Mouse (Mus musculus) intestine, embryonic 14.5 days (tissue): ENCODE measurements around the gene Il5. TPM values are rescaled to one million over a fixed set of nuclear protein-coding genes. Genes with fewer than 3 reads are reported as not detected.

Experiments used
- ATAC-seq: fragments of 200-750 bp; cut with Nextera tagmentation; replicated peaks from 2 replicates; pipeline ENCODE4 v1.8.0; 2017; ENCODE audit warnings: low read depth, moderate number of reproducible peaks, moderate TSS enrichment, moderate library complexity; ENCODE audit not compliant: low FRiP score, low TSS enrichment
- DNase-seq: peaks from one replicate; pipeline ENCODE4 v3.0.0-alpha.2; 2018; ENCODE audit warnings: low spot score
- H3K27ac ChIP-seq: fragments of 300-500 bp; sonication (generic); 2 replicates; pipeline ENCODE4 v1.5.1; 2014; ENCODE audit warnings: low read depth, mild to moderate bottlenecking, control low read depth
- H3K27me3 ChIP-seq: fragments of 300-500 bp; sonication (generic); replicated peaks from 2 replicates; pipeline ENCODE4 v1.6.1; 2014; ENCODE audit warnings: low read length, control low read depth; ENCODE audit not compliant: control insufficient read depth, insufficient read depth
- H3K36me3 ChIP-seq: fragments of 300-500 bp; sonication (generic); 2 replicates; pipeline ENCODE4 v1.6.1; 2014; ENCODE audit warnings: low read length, control low read depth; ENCODE audit not compliant: control insufficient read depth, insufficient read depth
- H3K4me1 ChIP-seq: fragments of 300-500 bp; sonication (generic); replicated peaks from 2 replicates; pipeline ENCODE4 v1.6.1; 2014; ENCODE audit warnings: low read length, control low read depth, mixed read lengths; ENCODE audit not compliant: control insufficient read depth, insufficient read depth
- H3K4me2 ChIP-seq: fragments of 300-500 bp; sonication (generic); 2 replicates; pipeline ENCODE4 v1.6.1; 2014; ENCODE audit warnings: low read length
- H3K4me3 ChIP-seq: fragments of 300-500 bp; sonication (generic); 2 replicates; pipeline ENCODE4 v1.5.1; 2014; ENCODE audit warnings: low read depth, low read length, control low read depth, mixed read lengths
- H3K9ac ChIP-seq: fragments of 300-500 bp; sonication (generic); 2 replicates; pipeline ENCODE4 v1.6.1; 2014; ENCODE audit warnings: mild to moderate bottlenecking, low read length
- H3K9me3 ChIP-seq: fragments of 300-500 bp; sonication (generic); 2 replicates; pipeline ENCODE4 v1.6.1; 2016; ENCODE audit warnings: low read length, control low read depth; ENCODE audit not compliant: control insufficient read depth
- WGBS: fragments of 180-500 bp; shearing (Covaris S2); extraction: QIAGEN DNeasy Blood & Tissue Kit; methylation state at CpG from one replicate; pipeline ENCODE4 v1.1.7; 2014; 5-methylcytosine and 5-hydroxymethylcytosine counted together
- polyA plus RNA-seq: library from polyadenylated mRNA; unstranded; fragments of >200 nt; fragmentation: Nextera tagmentation; extraction: Ambion mirVana; gene quantifications from 2 replicates; pipeline ENCODE4 v1.2.1, GENCODE M21; 2014

Il5 gene
- polyA plus RNA-seq, 1 experiment from 2014 or later, result not detected

DNA sequence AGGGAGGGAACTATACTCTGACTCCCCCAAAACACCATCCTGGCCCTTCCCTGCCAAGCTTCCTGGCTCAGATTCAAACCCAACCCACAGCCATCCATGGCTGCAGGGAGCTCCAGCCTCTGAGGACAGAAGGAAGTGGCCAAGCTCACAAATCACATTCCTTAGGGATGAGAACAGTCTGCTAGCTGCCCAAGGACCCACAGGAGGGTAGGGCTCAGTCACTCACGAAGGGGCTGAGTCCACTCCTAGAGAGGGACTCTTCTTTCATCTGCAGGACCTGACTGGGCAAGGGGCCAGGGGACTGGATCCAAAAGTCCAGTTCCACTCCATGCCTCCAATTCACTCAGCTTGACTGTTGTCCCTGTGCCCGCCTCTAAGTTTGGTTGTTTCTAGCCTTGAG, 41.2 kb downstream of the Il5 start:
- Histone ChIP-seq H3K27ac (peak overlapping the region; percentile 93), H3K4me2 (no peak overlapping the region), H3K27me3 (no peaks in the 10 kb centered on the region), H3K9ac (no peak overlapping the region), H3K4me3 (no peak overlapping the region), H3K36me3 (no peaks in the 10 kb centered on the region), H3K9me3 (no peaks in the 10 kb centered on the region), H3K4me1 (peaks cover 56% of the 10 kb centered on the region)
- WGBS, result 37% methylated on average over 2 of the region's 2 CpGs
- ATAC-seq, result no peak
- no peak for DNase-seq

DNA sequence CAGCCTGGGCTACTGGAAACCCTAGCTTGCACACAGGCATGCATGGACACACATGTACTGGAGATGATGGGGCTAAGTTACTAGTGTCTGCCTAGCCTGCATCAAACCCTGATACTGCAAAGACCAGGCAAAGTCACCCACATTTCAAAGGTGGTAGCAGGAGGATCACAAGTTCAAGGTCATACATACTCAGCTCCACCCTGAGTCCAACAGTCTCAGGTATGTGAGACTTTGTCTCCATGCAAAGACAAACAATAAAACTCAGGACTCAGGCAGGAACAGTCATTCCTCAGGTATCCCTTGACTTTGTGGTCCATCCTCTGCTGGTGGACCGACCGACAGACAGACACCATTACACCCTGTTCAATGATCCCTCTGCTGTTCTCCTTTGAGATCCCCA, 41.8 kb downstream of the Il5 start:
- 0 out of 2 replicates have a peak overlapping the region, but pooled peaks have one; percentile 23 for H3K4me3 ChIP-seq
- H3K9me3 ChIP-seq, result no peaks in the 10 kb centered on the region
- DNase-seq, result no peak
- H3K36me3 ChIP-seq, result no peaks in the 10 kb centered on the region
- H3K27ac ChIP-seq, result peak overlapping the region; percentile 93
- H3K27me3 ChIP-seq, result no peaks in the 10 kb centered on the region
- H3K9ac ChIP-seq, result peak overlapping the region; percentile 17
- ATAC-seq, result no peak
- peak overlapping the region; percentile 63 for H3K4me2 ChIP-seq
- H3K4me1 ChIP-seq, result peaks cover 56% of the 10 kb centered on the region
- 56% methylated on average over 2 of the region's 2 CpGs for WGBS

GRCm38 (mm10) chr11:53762827-53763495, 42.4 kb downstream of the Il5 start:
- peak overlapping the region; percentile 63 for H3K4me2 ChIP-seq
- H3K9ac ChIP-seq, result peak overlapping the region; percentile 17
- peak overlapping the region; percentile 93 for H3K27ac ChIP-seq
- DNase-seq (peak; percentile 89), ATAC-seq (peak; percentile 36)
- H3K27me3 ChIP-seq, result no peaks in the 10 kb centered on the region
- H3K36me3 ChIP-seq, result no peaks in the 10 kb centered on the region
- WGBS, result 5% methylated on average over 23 of the region's 23 CpGs
- peaks cover 56% of the 10 kb centered on the region for H3K4me1 ChIP-seq
- H3K4me3 ChIP-seq, result peak overlapping the region; percentile 23
- no peaks in the 10 kb centered on the region for H3K9me3 ChIP-seq

- Histone ChIP-seq H3K27ac (peak overlapping the region; percentile 93), H3K9me3 (no peaks in the 10 kb centered on the region), H3K4me1 (peaks cover 53% of the 10 kb centered on the region), H3K9ac (peak overlapping the region; percentile 17), H3K27me3 (no peaks in the 10 kb centered on the region), H3K4me2 (peak overlapping the region; percentile 63), H3K36me3 (no peaks in the 10 kb centered on the region), H3K4me3 (peak overlapping the region; percentile 23)
- DNase-seq (peak; percentile 91), ATAC-seq (peak; percentile 75)
- 2% methylated on average over 33 of the region's 33 CpGs for WGBS
Observed at GRCm38 (mm10) chr11:53763496-53764140, 43.0 kb downstream of the Il5 start.

GRCm38 (mm10) chr11:53764581-53764980, 44.0 kb downstream of the Il5 start:
- DNase-seq (no peak), ATAC-seq (no peak)
- Histone ChIP-seq H3K36me3 (no peaks in the 10 kb centered on the region), H3K4me1 (peaks cover 52% of the 10 kb centered on the region), H3K4me3 (no peak overlapping the region), H3K27ac (peak overlapping the region; percentile 93), H3K27me3 (no peaks in the 10 kb centered on the region), H3K9ac (no peak overlapping the region), H3K9me3 (no peaks in the 10 kb centered on the region), H3K4me2 (no peak overlapping the region)
- 60% methylated on average over 5 of the region's 5 CpGs for WGBS

- H3K27me3 ChIP-seq, result no peaks in the 10 kb centered on the region
Observed at GRCm38 (mm10) chr11:53768422-53769184, 48.0 kb downstream of the Il5 start.

DNA sequence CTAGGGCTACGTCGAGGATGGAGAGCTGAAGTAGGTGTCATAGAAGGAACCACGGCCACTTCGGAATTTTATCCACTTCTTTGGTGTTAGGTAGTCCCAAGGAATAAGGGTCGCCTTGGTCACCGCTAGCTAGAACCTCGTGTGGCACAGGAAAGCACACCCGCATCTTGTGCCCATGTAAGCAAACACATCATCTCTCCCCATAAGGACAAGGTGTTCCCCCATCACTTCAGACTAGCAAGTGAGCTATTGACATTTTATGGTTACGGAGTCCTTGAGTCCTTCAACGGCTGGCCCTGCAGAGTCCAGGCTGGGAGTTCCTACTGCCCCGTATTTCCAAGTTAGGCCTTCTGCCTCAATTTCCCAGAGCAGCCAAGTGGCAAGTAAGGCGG, 48.6 kb downstream of the Il5 start:
- Histone ChIP-seq H3K9ac (peak overlapping the region; percentile 73; the same call in 1 of the 2 replicates), H3K4me1 (peaks cover 18% of the 10 kb centered on the region; the same call in 1 of the 2 replicates), H3K27ac (0 out of 2 replicates have a peak overlapping the region, but pooled peaks have one; percentile 87), H3K27me3 (no peaks in the 10 kb centered on the region), H3K36me3 (peaks cover 17% of the 10 kb centered on the region), H3K4me3 (peak overlapping the region; percentile 88; the same call in 1 of the 2 replicates), H3K4me2 (peak overlapping the region; percentile 75), H3K9me3 (no peaks in the 10 kb centered on the region)
- no peak for ATAC-seq
- WGBS, result 56% methylated on average over 12 of the region's 12 CpGs
- no peak for DNase-seq

More at GRCm38 (mm10) chr11:53768422-53769184, 48.0 kb downstream of the Il5 start:
- DNase-seq (no peak), ATAC-seq (no peak)
- no peak overlapping the region for H3K9ac ChIP-seq
- H3K27ac ChIP-seq, result no peak overlapping the region
- 80% methylated on average over 13 of the region's 13 CpGs for WGBS
- H3K9me3 ChIP-seq, result no peaks in the 10 kb centered on the region
- H3K4me3 ChIP-seq, result no peak overlapping the region
- H3K4me1 ChIP-seq, result peaks cover 24% of the 10 kb centered on the region
- no peak overlapping the region for H3K4me2 ChIP-seq
- H3K36me3 ChIP-seq, result peaks cover 11% of the 10 kb centered on the region

DNA sequence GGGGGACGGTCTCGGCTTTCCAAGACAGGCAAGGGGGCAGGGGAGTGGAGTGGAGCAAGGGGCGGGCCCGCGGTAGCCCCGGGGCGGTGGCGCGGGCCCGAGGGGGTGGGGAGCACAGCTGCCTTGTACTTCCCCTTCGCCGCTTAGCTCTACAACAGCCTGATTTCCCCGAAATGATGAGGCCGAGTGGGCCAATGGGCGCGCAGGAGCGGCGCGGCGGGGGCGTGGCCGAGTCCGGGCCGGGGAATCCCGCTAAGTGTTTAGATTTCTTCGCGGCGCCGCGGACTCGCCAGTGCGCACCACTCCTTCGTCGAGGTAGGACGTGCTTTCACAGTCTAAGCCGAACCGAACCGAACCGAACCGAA, 49.1 kb downstream of the Il5 start, which contains the start of gene Irf1:
TSS of gene Irf1 (plus strand) at position 255 of the 365 bp plus-strand sequence.
- H3K9me3 ChIP-seq, result no peaks in the 10 kb centered on the region
- peak within 1 kb of the TSS; percentile 75 for H3K4me2 ChIP-seq
- H3K27me3 ChIP-seq, result no peaks in the 10 kb centered on the region
- peaks cover 16% of the 10 kb centered on the region; the same call in 1 of the 2 replicates for H3K4me1 ChIP-seq
- DNase-seq (no peak), ATAC-seq (peak; percentile 92)
- peak within 1 kb of the TSS; percentile 73 for H3K9ac ChIP-seq
- peak within 1 kb of the TSS; percentile 88 for H3K4me3 ChIP-seq
- H3K27ac ChIP-seq, result peak within 1 kb of the TSS; percentile 87
- peaks cover 23% of the 10 kb centered on the region for H3K36me3 ChIP-seq
- WGBS, result under 1% methylated on average over 40 of the region's 40 CpGs
